Mouse (Mus musculus) kidney, adult 11 months (tissue): ENCODE measurements around the gene Isx.

Source experiments
- DNase-seq: peaks from one replicate; pipeline ENCODE4 v3.0.0; 2022

Isx gene

GRCm38 (mm10) chr8:74903054-74903842 is 30.3 kb downstream of the Isx start:
- no peak for DNase-seq

GRCm38 (mm10) chr8:74906333-74906732 is 33.4 kb downstream of the Isx start:
- DNase-seq: no peak

- DNase-seq: no peak
Measured at GRCm38 (mm10) chr8:74910708-74911107, 37.7 kb downstream of the Isx start.

GRCm38 (mm10) chr8:74920691-74921421 is 47.9 kb downstream of the Isx start:
- no peak for DNase-seq

- DNase-seq: no peak
Measured at GRCm38 (mm10) chr8:74921882-74922518, 49.0 kb downstream of the Isx start.

- no peak for DNase-seq
Measured at GRCm38 (mm10) chr8:74927940-74928339, 55.0 kb downstream of the Isx start.

- peak; percentile 16 for DNase-seq
Measured at GRCm38 (mm10) chr8:74930731-74931130, 57.8 kb downstream of the Isx start.

GRCm38 (mm10) chr8:74935308-74935707 is 62.3 kb downstream of the Isx start:
- DNase-seq: no peak

GRCm38 (mm10) chr8:74936656-74937055 is 63.7 kb downstream of the Isx start:
- DNase-seq: peak; percentile 12

GRCm38 (mm10) chr8:74942056-74942455 is 69.1 kb downstream of the Isx start:
- no peak for DNase-seq
